Mouse (Mus musculus): ENCODE data around the gene Abhd8. TPM values are rescaled to one million over a fixed set of nuclear protein-coding genes. Genes with fewer than 3 reads are reported as not detected.

The Abhd8 gene
- total and polyA plus RNA-seq, 2 experiments from 2014 or later: 168 to 210 TPM

- Histone ChIP-seq H3K4me2 (ENCODE audit: low read depth) (no peak overlapping the region), H3K4me1 (ENCODE audit: insufficient read depth) (no peaks in the 10 kb centered on the region), H3K9me3 (ENCODE audit: low read length) (no peaks in the 10 kb centered on the region), H3K27ac (ENCODE audit: low read depth, low read length) (no peak overlapping the region), H3K27me3 (ENCODE audit: insufficient read depth, low read length) (no peaks in the 10 kb centered on the region), H3K9ac (no peak overlapping the region), H3K4me3 (ENCODE audit: low read depth, low read length) (no peak overlapping the region), H3K36me3 (ENCODE audit: insufficient read depth) (no peaks in the 10 kb centered on the region)
- 49% methylated on average over 16 of the region's 16 CpGs for WGBS
- TF ChIP-seq CTCF (IDR thresholded peaks at IDR 0.05; ENCODE audit: low read depth): no peak
- ATAC-seq: no peak
- no peak for DNase-seq
Observed at GRCm38 (mm10) chr8:71498816-71499690, 35.6 kb upstream of the Abhd8 start.

- H3K4me2 ChIP-seq (ENCODE audit: low read depth): no peak overlapping the region
- no peak for TF ChIP-seq CTCF (IDR thresholded peaks at IDR 0.05; ENCODE audit: low read depth)
- no peak overlapping the region for H3K4me3 ChIP-seq (ENCODE audit: low read depth, low read length)
- 29% methylated on average over 15 of the region's 15 CpGs for WGBS
- DNase-seq: no peak
- peaks cover 3% of the 10 kb centered on the region; the same call in 1 of the 2 replicates for H3K36me3 ChIP-seq (ENCODE audit: insufficient read depth)
- H3K4me1 ChIP-seq (ENCODE audit: insufficient read depth): no peaks in the 10 kb centered on the region
- no peak for ATAC-seq
- no peak overlapping the region for H3K9ac ChIP-seq
- H3K27me3 ChIP-seq (ENCODE audit: insufficient read depth, low read length): no peaks in the 10 kb centered on the region
- H3K27ac ChIP-seq (ENCODE audit: low read depth, low read length): no peak overlapping the region
- H3K9me3 ChIP-seq (ENCODE audit: low read length): no peaks in the 10 kb centered on the region
Observed at GRCm38 (mm10) chr8:71497881-71498501, 34.5 kb upstream of the Abhd8 start.

- no peaks in the 10 kb centered on the region for H3K4me1 ChIP-seq (ENCODE audit: insufficient read depth)
- ATAC-seq (no peak), DNase-seq (no peak)
- no peaks in the 10 kb centered on the region for H3K27me3 ChIP-seq (ENCODE audit: insufficient read depth, low read length)
- no peak for TF ChIP-seq CTCF (IDR thresholded peaks at IDR 0.05; ENCODE audit: low read depth)
- no peak overlapping the region for H3K27ac ChIP-seq (ENCODE audit: low read depth, low read length)
- no peak overlapping the region for H3K4me2 ChIP-seq (ENCODE audit: low read depth)
- H3K9ac ChIP-seq: no peak overlapping the region
- H3K4me3 ChIP-seq (ENCODE audit: low read depth, low read length): no peak overlapping the region
- H3K9me3 ChIP-seq (ENCODE audit: low read length): no peaks in the 10 kb centered on the region
- peaks cover 11% of the 10 kb centered on the region for H3K36me3 ChIP-seq (ENCODE audit: insufficient read depth)
- 89% methylated on average over 1 of the region's 1 CpGs for WGBS
Observed at GRCm38 (mm10) chr8:71497077-71497645, 33.7 kb upstream of the Abhd8 start.

- Histone ChIP-seq H3K4me1 (ENCODE audit: insufficient read depth) (no peaks in the 10 kb centered on the region), H3K36me3 (ENCODE audit: insufficient read depth) (peaks cover 14% of the 10 kb centered on the region), H3K9ac (no peak overlapping the region), H3K4me3 (ENCODE audit: low read depth, low read length) (no peak overlapping the region), H3K9me3 (ENCODE audit: low read length) (no peaks in the 10 kb centered on the region), H3K27me3 (ENCODE audit: insufficient read depth, low read length) (no peaks in the 10 kb centered on the region), H3K27ac (ENCODE audit: low read depth, low read length) (no peak overlapping the region), H3K4me2 (ENCODE audit: low read depth) (no peak overlapping the region)
- TF ChIP-seq CTCF (IDR thresholded peaks at IDR 0.05; ENCODE audit: low read depth): 0 out of 2 replicates have a peak, but pooled peaks have one; percentile 15
- WGBS: 54% methylated on average over 11 of the region's 11 CpGs
- DNase-seq: no peak
- no peak for ATAC-seq
Observed at GRCm38 (mm10) chr8:71496481-71496880, 33.0 kb upstream of the Abhd8 start.

GRCm38 (mm10) chr8:71495811-71496210, 32.4 kb upstream of the Abhd8 start:
- Histone ChIP-seq H3K4me3 (ENCODE audit: low read depth, low read length) (no peak overlapping the region), H3K4me1 (ENCODE audit: insufficient read depth) (no peaks in the 10 kb centered on the region), H3K9ac (no peak overlapping the region), H3K27me3 (ENCODE audit: insufficient read depth, low read length) (no peaks in the 10 kb centered on the region), H3K9me3 (ENCODE audit: low read length) (no peaks in the 10 kb centered on the region), H3K36me3 (ENCODE audit: insufficient read depth) (peaks cover 18% of the 10 kb centered on the region), H3K4me2 (ENCODE audit: low read depth) (no peak overlapping the region), H3K27ac (ENCODE audit: low read depth, low read length) (no peak overlapping the region)
- DNase-seq (no peak), ATAC-seq (no peak)
- no peak for TF ChIP-seq CTCF (IDR thresholded peaks at IDR 0.05; ENCODE audit: low read depth)
- 81% methylated on average over 5 of the region's 5 CpGs for WGBS

- ATAC-seq (peak; percentile 83), DNase-seq (peak; percentile 84)
- TF ChIP-seq CTCF (IDR thresholded peaks at IDR 0.05; ENCODE audit: low read depth): peak; percentile 76
- H3K36me3 ChIP-seq (ENCODE audit: insufficient read depth): peaks cover 18% of the 10 kb centered on the region
- no peak overlapping the region for H3K4me3 ChIP-seq (ENCODE audit: low read depth, low read length)
- no peak overlapping the region for H3K27ac ChIP-seq (ENCODE audit: low read depth, low read length)
- H3K9me3 ChIP-seq (ENCODE audit: low read length): no peaks in the 10 kb centered on the region
- no peaks in the 10 kb centered on the region for H3K4me1 ChIP-seq (ENCODE audit: insufficient read depth)
- H3K27me3 ChIP-seq (ENCODE audit: insufficient read depth, low read length): no peaks in the 10 kb centered on the region
- H3K4me2 ChIP-seq (ENCODE audit: low read depth): peak overlapping the region; percentile 35; the same call in 1 of the 2 replicates
- H3K9ac ChIP-seq: no peak overlapping the region
- WGBS: 19% methylated on average over 16 of the region's 16 CpGs
Observed at GRCm38 (mm10) chr8:71495039-71495438, 31.6 kb upstream of the Abhd8 start.

- peak overlapping the region; percentile 65 for H3K4me3 ChIP-seq (ENCODE audit: low read depth, low read length)
- H3K4me2 ChIP-seq (ENCODE audit: low read depth): peak overlapping the region; percentile 100
- H3K9me3 ChIP-seq (ENCODE audit: low read length): no peaks in the 10 kb centered on the region
- H3K4me1 ChIP-seq (ENCODE audit: insufficient read depth): peaks cover 5% of the 10 kb centered on the region; the same call in 1 of the 2 replicates
- WGBS: 1% methylated on average over 22 of the region's 22 CpGs
- DNase-seq (peak; percentile 95), ATAC-seq (peak; percentile 90)
- peak overlapping the region; percentile 47 for H3K9ac ChIP-seq
- TF ChIP-seq CTCF (IDR thresholded peaks at IDR 0.05; ENCODE audit: low read depth): peak; percentile 32
- peaks cover 25% of the 10 kb centered on the region for H3K36me3 ChIP-seq (ENCODE audit: insufficient read depth)
- H3K27ac ChIP-seq (ENCODE audit: low read depth, low read length): no peak overlapping the region
- no peaks in the 10 kb centered on the region for H3K27me3 ChIP-seq (ENCODE audit: insufficient read depth, low read length)
Observed at GRCm38 (mm10) chr8:71488454-71488853, 25.0 kb upstream of the Abhd8 start.

Data from forebrain, postnatal 0 days (tissue).